In the genomic region with DNA sequence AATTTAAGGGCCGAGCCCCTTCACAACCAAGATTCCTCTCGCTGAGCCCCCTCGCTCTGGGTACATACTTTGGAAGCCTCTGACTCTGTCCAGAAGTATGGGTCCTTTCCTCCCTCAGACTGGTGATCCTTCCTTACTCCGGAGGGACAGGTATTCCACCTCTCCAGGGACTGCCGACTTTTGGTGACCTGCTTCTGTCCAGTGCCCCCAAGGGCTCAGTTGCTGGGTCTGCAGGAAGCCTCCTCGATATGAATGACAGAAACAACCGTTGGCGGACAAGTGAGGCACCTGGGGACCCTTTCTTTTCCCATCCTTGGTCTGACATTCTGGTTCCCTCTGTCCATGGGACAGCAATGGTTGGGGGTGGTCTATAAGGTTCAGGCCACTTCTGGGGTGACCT, we compare ENCODE assay signal across 9 mouse cellular contexts. TPM values are rescaled to one million over a fixed set of nuclear protein-coding genes. Genes with fewer than 3 reads are reported as not detected.
DNase-seq lines count a peak whose midpoint lies in the region; ATAC-seq and TF ChIP-seq lines count a peak whose summit lies in the region.
"Had no signal": no experiment of that assay in that cellular context is flagged by ENCODE, and none has a peak within 500 bp of the region (broad histone marks: within the 10 kb centered on the region; RNA-seq: fewer than 3 reads in every experiment).

No protein-coding gene starts in this region.

- no peak for DNase-seq in heart, adult 8-10 months (ENCODE audit: low spot score)
- DNase-seq in urinary bladder, adult 2 months (ENCODE audit: low spot score), result no peak
- DNase-seq in spleen, postnatal 4 days (ENCODE audit: low spot score in 2 of 2), result no peak
- DNase-seq in thymus, adult 2 months, result no peak

- no peak for ATAC-seq in heart, embryonic 16.5 days (replicated peaks; ENCODE audit: extremely low read depth, insufficient read depth, low FRiP score)
- ATAC-seq in embryonic facial prominence, embryonic 12.5 days (ENCODE audit: insufficient number of reproducible peaks, insufficient read depth, low FRiP score, low TSS enrichment), result no peak
- ATAC-seq in hindbrain, embryonic 15.5 days (ENCODE audit: low FRiP score, low read depth), result no peak
- ATAC-seq in midbrain, embryonic 15.5 days (replicated peaks), result no peak

- no peak overlapping the region for H3K27ac ChIP-seq in heart, embryonic 16.5 days (ENCODE audit: low read length)
- H3K27ac ChIP-seq in embryonic facial prominence, embryonic 12.5 days, result 0 out of 2 replicates have a peak overlapping the region, but pooled peaks have one; percentile 30
- peak overlapping the region; percentile 78 for H3K27ac ChIP-seq in hindbrain, embryonic 15.5 days (replicated peaks)
- H3K27ac ChIP-seq in midbrain, embryonic 15.5 days, result peak overlapping the region; percentile 82; the same call in 1 of the 2 replicates
- no peak overlapping the region for H3K27ac ChIP-seq in thymus, adult 2 months (ENCODE audit: control insufficient read depth, insufficient read depth, low read length)

- H3K27me3 ChIP-seq in heart, embryonic 16.5 days (ENCODE audit: control insufficient read depth, insufficient read depth, low read length), result peaks cover 50% of the 10 kb centered on the region
- H3K27me3 ChIP-seq in embryonic facial prominence, embryonic 12.5 days, result peaks cover 56% of the 10 kb centered on the region
- peaks cover 28% of the 10 kb centered on the region for H3K27me3 ChIP-seq in hindbrain, embryonic 15.5 days
- peaks cover 31% of the 10 kb centered on the region for H3K27me3 ChIP-seq in midbrain, embryonic 15.5 days (replicated peaks)
- peaks cover 30% of the 10 kb centered on the region for H3K27me3 ChIP-seq in thymus, adult 2 months (ENCODE audit: control insufficient read depth, insufficient read depth, low read length)

- H3K4me2 ChIP-seq in heart, embryonic 16.5 days (ENCODE audit: low read depth, low read length), result peak overlapping the region; percentile 57; the same call in 1 of the 2 replicates
- peak overlapping the region; percentile 89 for H3K4me2 ChIP-seq in embryonic facial prominence, embryonic 12.5 days (replicated peaks)
- peak overlapping the region; percentile 60 for H3K4me2 ChIP-seq in hindbrain, embryonic 15.5 days
- H3K4me2 ChIP-seq in midbrain, embryonic 15.5 days, result peak overlapping the region; percentile 63

- no peaks in the 10 kb centered on the region for H3K36me3 ChIP-seq in heart, embryonic 16.5 days (ENCODE audit: control insufficient read depth, insufficient read depth)
- H3K36me3 ChIP-seq in embryonic facial prominence, embryonic 12.5 days, result no peaks in the 10 kb centered on the region
- H3K36me3 ChIP-seq in hindbrain, embryonic 15.5 days, result no peaks in the 10 kb centered on the region
- H3K36me3 ChIP-seq in midbrain, embryonic 15.5 days (replicated peaks), result no peaks in the 10 kb centered on the region
- no peaks in the 10 kb centered on the region for H3K36me3 ChIP-seq in thymus, adult 2 months (ENCODE audit: control insufficient read depth, insufficient read depth, low read length)

- no peaks in the 10 kb centered on the region for H3K9me3 ChIP-seq in heart, embryonic 16.5 days (replicated peaks; ENCODE audit: control insufficient read depth, low read length)
- no peaks in the 10 kb centered on the region for H3K9me3 ChIP-seq in embryonic facial prominence, embryonic 12.5 days
- no peaks in the 10 kb centered on the region for H3K9me3 ChIP-seq in hindbrain, embryonic 15.5 days
- H3K9me3 ChIP-seq in midbrain, embryonic 15.5 days, result no peaks in the 10 kb centered on the region

- no peak for TF ChIP-seq POLR2A in thymus, adult 2 months (IDR thresholded peaks at IDR 0.05; ENCODE audit: control insufficient read depth, extremely low read depth, insufficient read depth, low read length, poor library complexity)

- peak overlapping the region; percentile 44 for H3K4me3 ChIP-seq in heart, embryonic 16.5 days (ENCODE audit: low read length)
- H3K4me3 ChIP-seq in embryonic facial prominence, embryonic 12.5 days, result peak overlapping the region; percentile 61
- H3K4me3 ChIP-seq in hindbrain, embryonic 15.5 days, result peak overlapping the region; percentile 49
- H3K4me3 ChIP-seq in midbrain, embryonic 15.5 days, result peak overlapping the region; percentile 67
- no peak overlapping the region for H3K4me3 ChIP-seq in thymus, adult 2 months (ENCODE audit: control insufficient read depth, insufficient read depth, low read length)

- H3K4me1 ChIP-seq in heart, embryonic 16.5 days (ENCODE audit: control insufficient read depth, insufficient read depth, low read length), result peaks cover 26% of the 10 kb centered on the region
- peaks cover 33% of the 10 kb centered on the region for H3K4me1 ChIP-seq in embryonic facial prominence, embryonic 12.5 days
- H3K4me1 ChIP-seq in hindbrain, embryonic 15.5 days (replicated peaks), result peaks cover 78% of the 10 kb centered on the region
- peaks cover 76% of the 10 kb centered on the region for H3K4me1 ChIP-seq in midbrain, embryonic 15.5 days
- H3K4me1 ChIP-seq in thymus, adult 2 months (replicated peaks; ENCODE audit: control insufficient read depth, insufficient read depth, low read length), result peaks cover 25% of the 10 kb centered on the region

- 37% methylated on average over 8 of the region's 8 CpGs for WGBS in heart, embryonic 16.5 days
- WGBS in embryonic facial prominence, embryonic 12.5 days, result 29% methylated on average over 8 of the region's 8 CpGs
- 23% methylated on average over 8 of the region's 8 CpGs for WGBS in hindbrain, embryonic 15.5 days
- 30% methylated on average over 8 of the region's 8 CpGs for WGBS in midbrain, embryonic 15.5 days
- WGBS in thymus, adult 2 months, result 58% methylated on average over 8 of the region's 8 CpGs

- H3K9ac ChIP-seq in heart, embryonic 16.5 days (ENCODE audit: low read length), result peak overlapping the region; percentile 60; the same call in 1 of the 2 replicates
- H3K9ac ChIP-seq in embryonic facial prominence, embryonic 12.5 days, result peak overlapping the region; percentile 77
- H3K9ac ChIP-seq in hindbrain, embryonic 15.5 days, result peak overlapping the region; percentile 56
- peak overlapping the region; percentile 76 for H3K9ac ChIP-seq in midbrain, embryonic 15.5 days

- no peak for TF ChIP-seq CTCF in thymus, adult 2 months (IDR thresholded peaks at IDR 0.05; ENCODE audit: borderline replicate concordance, control insufficient read depth, extremely low read depth, insufficient read depth, low read length, poor library complexity)

RNA-seq across cellular contexts. Expression of a gene that starts 4.6 kb away (rescaled TPM):
- 72.8 and 75.3 TPM in 2 replicates for polyA plus RNA-seq in heart, embryonic 16.5 days (2015; fragmentation: Nextera tagmentation; extraction: Ambion mirVana)
- total RNA-seq in heart, adult 8-10 months (2022), result 10 to 100 TPM; 61.7 to 69.8 (median 64.9) TPM
- polyA plus RNA-seq in embryonic facial prominence, embryonic 12.5 days (2016; fragmentation: Nextera tagmentation; extraction: Ambion mirVana), result 159 and 161 TPM in 2 replicates
- polyA plus RNA-seq in hindbrain, embryonic 15.5 days (2015; fragmentation: Nextera tagmentation; extraction: Ambion mirVana), result 99.8 and 101 TPM in 2 replicates
- polyA plus RNA-seq in midbrain, embryonic 15.5 days (2015; fragmentation: Nextera tagmentation; extraction: Ambion mirVana), result 103 and 107 TPM in 2 replicates
- polyA plus RNA-seq in urinary bladder, adult 2 months (2012; rRNA removed), result 160 and 166 TPM in 2 replicates
- 437 and 438 TPM in 2 replicates for polyA plus RNA-seq in thymus, adult 2 months (2012; rRNA removed)

RNA-seq across cellular contexts. Expression of a gene that starts 6.0 kb away (rescaled TPM):
- 14.9 and 15.2 TPM in 2 replicates for polyA plus RNA-seq in heart, embryonic 16.5 days (2015; fragmentation: Nextera tagmentation; extraction: Ambion mirVana)
- total RNA-seq in heart, adult 8-10 months (2022), result 1 to 10 TPM; 3.2 to 4.4 (median 4.0) TPM
- 36.4 and 41.8 TPM in 2 replicates for polyA plus RNA-seq in embryonic facial prominence, embryonic 12.5 days (2016; fragmentation: Nextera tagmentation; extraction: Ambion mirVana)
- polyA plus RNA-seq in hindbrain, embryonic 15.5 days (2015; fragmentation: Nextera tagmentation; extraction: Ambion mirVana), result 90.6 and 113 TPM in 2 replicates
- polyA plus RNA-seq in midbrain, embryonic 15.5 days (2015; fragmentation: Nextera tagmentation; extraction: Ambion mirVana), result 106 and 110 TPM in 2 replicates
- 12.1 and 19.8 TPM in 2 replicates for polyA plus RNA-seq in urinary bladder, adult 2 months (2012; rRNA removed)
- polyA plus RNA-seq in thymus, adult 2 months (2012; rRNA removed), result 29.9 and 42.3 TPM in 2 replicates

RNA-seq across cellular contexts. Expression of a gene that starts 19.1 kb away (rescaled TPM):
- 6.3 and 6.8 TPM in 2 replicates for polyA plus RNA-seq in heart, embryonic 16.5 days (2015; fragmentation: Nextera tagmentation; extraction: Ambion mirVana)
- total RNA-seq in heart, adult 8-10 months (2022), result 1 to 10 TPM; 4.9 to 7.4 (median 6.0) TPM
- 5.4 and 5.7 TPM in 2 replicates for polyA plus RNA-seq in embryonic facial prominence, embryonic 12.5 days (2016; fragmentation: Nextera tagmentation; extraction: Ambion mirVana)
- 7.8 and 9.3 TPM in 2 replicates for polyA plus RNA-seq in hindbrain, embryonic 15.5 days (2015; fragmentation: Nextera tagmentation; extraction: Ambion mirVana)
- 12.3 and 13.5 TPM in 2 replicates for polyA plus RNA-seq in midbrain, embryonic 15.5 days (2015; fragmentation: Nextera tagmentation; extraction: Ambion mirVana)
- polyA plus RNA-seq in urinary bladder, adult 2 months (2012; rRNA removed), result 9.5 and 9.6 TPM in 2 replicates
- polyA plus RNA-seq in thymus, adult 2 months (2012; rRNA removed), result 5.2 and 6.3 TPM in 2 replicates

RNA-seq across cellular contexts. Expression of a gene that starts 22.7 kb away (rescaled TPM):
- polyA plus RNA-seq in heart, embryonic 16.5 days (2015; fragmentation: Nextera tagmentation; extraction: Ambion mirVana), result 55.8 and 56.9 TPM in 2 replicates
- 100 to 1,000 TPM; 164 to 192 (median 185) TPM for total RNA-seq in heart, adult 8-10 months (2022)
- 66.0 and 67.2 TPM in 2 replicates for polyA plus RNA-seq in embryonic facial prominence, embryonic 12.5 days (2016; fragmentation: Nextera tagmentation; extraction: Ambion mirVana)
- 105 and 118 TPM in 2 replicates for polyA plus RNA-seq in hindbrain, embryonic 15.5 days (2015; fragmentation: Nextera tagmentation; extraction: Ambion mirVana)
- 119 and 124 TPM in 2 replicates for polyA plus RNA-seq in midbrain, embryonic 15.5 days (2015; fragmentation: Nextera tagmentation; extraction: Ambion mirVana)
- polyA plus RNA-seq in urinary bladder, adult 2 months (2012; rRNA removed), result 82.8 and 93.1 TPM in 2 replicates
- 230 and 280 TPM in 2 replicates for polyA plus RNA-seq in thymus, adult 2 months (2012; rRNA removed)

RNA-seq across cellular contexts. Expression of a gene that starts 23.5 kb away (rescaled TPM):
- polyA plus RNA-seq in heart, embryonic 16.5 days (2015; fragmentation: Nextera tagmentation; extraction: Ambion mirVana), result not detected in 2 replicates
- under 1 TPM in 1 of 4 experiments, not detected in 3; 0.37 TPM for total RNA-seq in heart, adult 8-10 months (2022)
- polyA plus RNA-seq in embryonic facial prominence, embryonic 12.5 days (2016; fragmentation: Nextera tagmentation; extraction: Ambion mirVana), result not detected in 2 replicates
- not detected in 2 replicates for polyA plus RNA-seq in hindbrain, embryonic 15.5 days (2015; fragmentation: Nextera tagmentation; extraction: Ambion mirVana)
- not detected in 2 replicates for polyA plus RNA-seq in midbrain, embryonic 15.5 days (2015; fragmentation: Nextera tagmentation; extraction: Ambion mirVana)
- not detected in 2 replicates for polyA plus RNA-seq in urinary bladder, adult 2 months (2012; rRNA removed)
- not detected in 2 replicates for polyA plus RNA-seq in thymus, adult 2 months (2012; rRNA removed)
- polyA plus RNA-seq: large intestine, adult 2 months had no signal

Comparison
In these comparisons a context has a peak if more than half of its experiments do, and no peak if none do; other contexts are left out.
1. H3K27ac ChIP-seq: peak in embryonic facial prominence, embryonic 12.5 days (single experiment), hindbrain, embryonic 15.5 days (single experiment) and midbrain, embryonic 15.5 days (single experiment); none in heart, embryonic 16.5 days (single experiment) and thymus, adult 2 months (single experiment).
2. Peak in every context shown above with its lines, with median percentiles within 50 percentile points of each other: H3K4me2 ChIP-seq and H3K9ac ChIP-seq.